Mouse (Mus musculus): ENCODE measurements at regions not wholly inside any gene's neighbourhood (a gene's known extent, or its start where the extent isn't known, plus 50 kb on each side); places are given as distances from the start of the nearest gene placed in this dataset.

DNA sequence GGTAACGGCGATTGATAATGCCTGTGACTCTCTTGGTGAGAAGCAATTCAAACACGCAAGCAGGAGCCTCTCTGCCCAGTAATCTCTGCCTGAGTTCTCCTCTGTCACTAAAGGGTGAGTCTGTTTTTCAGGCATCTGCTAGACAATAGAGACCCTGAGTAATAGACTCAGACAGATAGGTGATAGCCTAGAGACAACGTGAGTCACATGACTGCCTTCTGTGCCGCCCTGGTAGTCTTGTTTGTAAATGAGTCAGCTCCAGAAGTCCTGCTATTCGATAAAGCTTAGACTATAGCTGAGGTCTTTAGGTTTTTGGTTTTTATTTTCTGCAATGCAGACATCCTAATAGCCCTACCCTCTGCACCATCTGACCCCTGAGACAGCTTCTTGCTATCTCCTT is 126.9 kb downstream of the Gm9376 start:
- 69% methylated on average over 6 of the region's 6 CpGs for WGBS (ENCODE audit: insufficient replicate concordance)
- Histone ChIP-seq H3K9me3 (replicated peaks; ENCODE audit: control insufficient read depth, low read length) (no peaks in the 10 kb centered on the region), H3K9ac (ENCODE audit: low read depth, low read length) (no peak overlapping the region), H3K27ac (ENCODE audit: low read length) (no peak overlapping the region), H3K4me1 (ENCODE audit: control insufficient read depth, low read depth, low read length) (no peaks in the 10 kb centered on the region), H3K36me3 (ENCODE audit: control insufficient read depth, insufficient read depth) (no peaks in the 10 kb centered on the region), H3K4me2 (ENCODE audit: low read depth, low read length) (no peak overlapping the region), H3K27me3 (ENCODE audit: control insufficient read depth, insufficient read depth, low read depth, low read length) (no peaks in the 10 kb centered on the region), H3K4me3 (ENCODE audit: low read depth, low read length) (no peak overlapping the region)
- ATAC-seq (ENCODE audit: low read depth), result no peak

DNA sequence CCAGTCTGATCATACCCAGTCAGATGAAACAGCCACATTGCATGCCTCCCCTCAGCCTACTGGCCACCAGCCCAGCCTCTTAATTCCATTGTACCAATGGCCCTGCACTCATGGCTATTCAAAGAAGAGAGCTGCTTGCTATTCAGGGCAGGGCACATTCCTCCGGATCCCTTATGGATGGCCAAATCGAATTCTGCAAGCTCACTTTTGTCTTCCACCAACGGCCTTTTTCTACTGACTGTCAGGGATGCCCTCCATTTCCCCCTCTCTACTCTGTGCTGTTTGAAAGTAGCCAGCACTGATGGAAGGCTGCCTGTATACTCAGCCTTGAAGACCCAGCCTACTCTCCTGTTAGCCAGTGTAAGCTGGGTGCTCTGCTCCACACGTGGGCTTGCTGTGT is 147.5 kb downstream of the Gm9376 start:
- H3K36me3 ChIP-seq (ENCODE audit: control insufficient read depth, insufficient read depth), result no peaks in the 10 kb centered on the region
- no peaks in the 10 kb centered on the region for H3K4me1 ChIP-seq (ENCODE audit: control insufficient read depth, low read depth, low read length)
- 62% methylated on average over 4 of the region's 4 CpGs for WGBS (ENCODE audit: insufficient replicate concordance)
- no peak overlapping the region for H3K9ac ChIP-seq (ENCODE audit: low read depth, low read length)
- H3K4me2 ChIP-seq (ENCODE audit: low read depth, low read length), result no peak overlapping the region
- H3K27ac ChIP-seq (ENCODE audit: low read length), result no peak overlapping the region
- no peak for ATAC-seq (ENCODE audit: low read depth)
- H3K9me3 ChIP-seq (replicated peaks; ENCODE audit: control insufficient read depth, low read length), result no peaks in the 10 kb centered on the region
- H3K27me3 ChIP-seq (ENCODE audit: control insufficient read depth, insufficient read depth, low read depth, low read length), result no peaks in the 10 kb centered on the region
- no peak overlapping the region for H3K4me3 ChIP-seq (ENCODE audit: low read depth, low read length)

DNA sequence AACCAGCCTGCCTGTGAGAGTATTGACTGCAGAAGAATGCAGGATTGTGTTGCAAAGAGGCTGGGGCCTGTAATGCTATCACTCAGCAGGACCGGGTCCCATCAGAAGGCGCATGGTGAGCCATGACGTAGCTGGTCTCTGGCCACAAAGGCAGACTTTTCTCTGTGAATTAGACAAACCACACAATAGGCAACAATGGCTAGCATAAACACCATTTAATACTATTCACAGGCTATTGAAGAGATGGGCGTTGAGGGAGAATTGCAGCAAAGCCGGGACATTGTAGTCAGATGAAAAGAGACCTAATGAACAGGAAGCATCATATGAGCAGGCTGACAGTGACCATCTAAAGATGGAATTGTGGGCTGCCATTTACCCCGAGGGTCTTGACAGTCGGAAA is 149.4 kb downstream of the Gm9376 start:
- H3K9me3 ChIP-seq (replicated peaks; ENCODE audit: control insufficient read depth, low read length), result no peaks in the 10 kb centered on the region
- H3K4me2 ChIP-seq (ENCODE audit: low read depth, low read length), result no peak overlapping the region
- WGBS (ENCODE audit: insufficient replicate concordance), result 64% methylated on average over 7 of the region's 7 CpGs

DNA sequence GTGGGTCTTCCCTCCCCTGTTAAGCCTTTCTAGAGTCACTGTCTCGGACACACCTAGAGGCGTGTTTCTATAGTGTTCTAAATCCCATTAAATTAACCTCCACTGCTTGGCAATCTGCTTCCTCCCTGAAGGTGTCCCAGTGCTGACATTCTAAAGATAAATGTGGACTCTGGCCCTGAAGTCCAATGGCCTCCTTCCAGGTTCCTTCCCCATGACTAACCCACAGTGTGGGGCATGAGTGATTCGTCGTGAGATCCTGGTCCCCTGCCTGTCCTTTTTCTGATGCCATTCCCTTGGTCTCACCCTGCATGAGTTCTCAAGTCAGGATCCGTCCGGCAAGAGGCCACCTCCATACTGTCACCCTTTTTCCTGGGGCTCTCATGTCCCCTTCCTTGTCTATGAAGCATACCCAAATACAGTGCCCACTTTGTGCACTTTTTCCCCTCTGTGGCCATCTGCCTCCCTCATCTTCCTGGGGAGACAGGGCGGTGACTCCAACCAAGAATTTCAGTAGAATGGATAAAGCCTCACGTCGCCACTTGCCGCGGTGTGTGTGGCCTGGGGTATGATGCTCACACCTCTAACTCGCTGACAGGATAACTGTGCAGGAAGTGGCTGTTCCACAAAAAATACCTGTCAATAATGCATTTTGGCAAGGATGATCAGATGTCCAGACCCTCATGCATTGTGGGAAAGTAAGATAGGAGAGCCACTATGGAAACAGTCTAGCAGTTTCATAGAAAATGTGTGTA is 152.9 kb downstream of the Gm9376 start:
- WGBS (ENCODE audit: insufficient replicate concordance), result 74% methylated on average over 12 of the region's 12 CpGs
- Histone ChIP-seq H3K36me3 (ENCODE audit: control insufficient read depth, insufficient read depth) (no peaks in the 10 kb centered on the region), H3K4me2 (ENCODE audit: low read depth, low read length) (no peak overlapping the region), H3K4me3 (ENCODE audit: low read depth, low read length) (no peak overlapping the region), H3K9ac (ENCODE audit: low read depth, low read length) (no peak overlapping the region), H3K4me1 (ENCODE audit: control insufficient read depth, low read depth, low read length) (no peaks in the 10 kb centered on the region), H3K9me3 (replicated peaks; ENCODE audit: control insufficient read depth, low read length) (no peaks in the 10 kb centered on the region), H3K27ac (ENCODE audit: low read length) (no peak overlapping the region), H3K27me3 (ENCODE audit: control insufficient read depth, insufficient read depth, low read depth, low read length) (no peaks in the 10 kb centered on the region)
- ATAC-seq (ENCODE audit: low read depth), result no peak

More for the DNA sequence above, 149.4 kb downstream of the Gm9376 start:
- Histone ChIP-seq H3K36me3 (ENCODE audit: control insufficient read depth, insufficient read depth) (no peaks in the 10 kb centered on the region), H3K27me3 (ENCODE audit: control insufficient read depth, insufficient read depth, low read depth, low read length) (no peaks in the 10 kb centered on the region), H3K4me3 (ENCODE audit: low read depth, low read length) (no peak overlapping the region), H3K4me1 (ENCODE audit: control insufficient read depth, low read depth, low read length) (no peaks in the 10 kb centered on the region), H3K9ac (ENCODE audit: low read depth, low read length) (no peak overlapping the region), H3K27ac (ENCODE audit: low read length) (no peak overlapping the region)
- no peak for ATAC-seq (ENCODE audit: low read depth)

DNA sequence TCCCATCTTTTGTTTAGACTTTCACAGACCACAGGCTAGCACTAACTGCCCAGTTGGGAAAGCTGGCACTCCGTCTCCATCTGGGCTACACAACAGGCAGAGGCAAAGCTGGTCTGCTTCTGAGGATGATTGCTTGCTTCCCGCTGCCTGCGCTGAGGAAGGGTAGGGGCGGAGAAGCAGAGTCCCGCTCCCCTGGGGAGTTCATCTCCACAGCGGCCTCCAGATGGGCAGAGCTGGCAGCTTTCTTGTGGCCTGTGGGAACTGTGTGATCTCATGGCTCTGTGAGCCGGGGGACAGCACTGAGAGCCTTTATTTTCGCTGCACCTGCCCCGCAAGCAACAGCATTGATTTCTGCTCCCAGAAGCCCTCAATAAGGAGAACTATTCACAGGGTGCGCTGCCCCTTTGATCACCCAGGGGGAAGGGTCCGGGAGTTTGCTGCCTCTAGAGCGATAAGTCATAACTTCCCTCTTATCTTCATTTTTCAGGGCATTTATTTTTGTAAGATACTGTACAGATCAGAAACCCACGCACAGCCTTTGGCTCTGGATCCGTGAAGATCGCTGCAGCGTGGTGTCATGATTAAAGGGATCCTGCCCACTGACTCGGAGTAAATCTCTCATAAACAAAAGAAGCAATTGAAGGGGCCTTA is 155.7 kb downstream of the Gm9376 start:
- Histone ChIP-seq H3K4me3 (ENCODE audit: low read depth, low read length) (no peak overlapping the region), H3K4me1 (ENCODE audit: control insufficient read depth, low read depth, low read length) (no peaks in the 10 kb centered on the region), H3K36me3 (ENCODE audit: control insufficient read depth, insufficient read depth) (no peaks in the 10 kb centered on the region), H3K27ac (ENCODE audit: low read length) (no peak overlapping the region), H3K4me2 (ENCODE audit: low read depth, low read length) (no peak overlapping the region), H3K27me3 (ENCODE audit: control insufficient read depth, insufficient read depth, low read depth, low read length) (no peaks in the 10 kb centered on the region), H3K9ac (ENCODE audit: low read depth, low read length) (no peak overlapping the region), H3K9me3 (replicated peaks; ENCODE audit: control insufficient read depth, low read length) (no peaks in the 10 kb centered on the region)
- no peak for ATAC-seq (ENCODE audit: low read depth)
- 17% methylated on average over 17 of the region's 17 CpGs for WGBS (ENCODE audit: insufficient replicate concordance)

DNA sequence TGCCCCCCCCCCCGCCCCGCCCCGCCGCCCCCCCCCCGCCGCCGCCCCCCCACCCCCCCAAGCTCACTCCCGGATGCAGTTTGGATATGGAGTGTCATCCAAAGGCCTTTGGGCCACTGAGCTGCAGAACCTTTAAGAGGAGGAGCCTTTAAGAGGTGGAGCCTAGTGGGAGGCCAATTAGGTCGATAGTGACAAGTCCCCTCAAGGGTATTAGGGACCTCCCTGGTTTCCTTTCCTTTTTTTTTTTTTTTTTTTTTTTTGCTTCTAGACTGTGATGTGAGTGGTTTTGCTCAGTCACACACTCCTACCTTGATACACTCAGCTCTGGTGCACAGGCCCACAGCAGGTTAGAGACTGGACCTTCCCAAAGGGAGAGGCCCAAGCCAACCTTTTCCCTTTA is 156.5 kb downstream of the Gm9376 start:
- 14% methylated on average over 6 of the region's 9 CpGs for WGBS (ENCODE audit: insufficient replicate concordance)
- Histone ChIP-seq H3K9ac (ENCODE audit: low read depth, low read length) (no peak overlapping the region), H3K4me2 (ENCODE audit: low read depth, low read length) (no peak overlapping the region)

DNA sequence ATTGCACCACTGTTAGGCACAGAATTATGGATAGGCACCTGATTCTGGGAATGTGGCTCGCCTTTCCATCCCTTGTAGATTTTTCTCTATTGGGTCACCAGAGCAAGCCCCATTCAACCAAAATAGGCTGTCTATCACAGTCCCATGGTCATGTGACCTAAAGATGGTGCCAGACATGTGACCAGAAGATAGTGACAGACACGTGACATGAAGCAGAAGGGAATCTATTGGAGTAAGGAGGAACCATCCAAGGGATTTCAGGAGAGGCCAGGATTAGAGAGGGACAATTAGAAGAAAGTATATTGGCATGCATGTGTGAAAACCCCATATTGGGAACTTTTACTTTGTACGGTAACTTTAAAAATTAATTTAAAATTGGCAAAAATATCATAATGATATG is 159.8 kb downstream of the Gm9376 start:
- Histone ChIP-seq H3K9ac (ENCODE audit: low read depth, low read length) (no peak overlapping the region), H3K27me3 (ENCODE audit: control insufficient read depth, insufficient read depth, low read depth, low read length) (no peaks in the 10 kb centered on the region), H3K4me3 (ENCODE audit: low read depth, low read length) (no peak overlapping the region), H3K36me3 (ENCODE audit: control insufficient read depth, insufficient read depth) (no peaks in the 10 kb centered on the region), H3K9me3 (replicated peaks; ENCODE audit: control insufficient read depth, low read length) (no peaks in the 10 kb centered on the region), H3K27ac (ENCODE audit: low read length) (no peak overlapping the region), H3K4me1 (ENCODE audit: control insufficient read depth, low read depth, low read length) (no peaks in the 10 kb centered on the region), H3K4me2 (ENCODE audit: low read depth, low read length) (no peak overlapping the region)
- 71% methylated on average over 3 of the region's 3 CpGs for WGBS (ENCODE audit: insufficient replicate concordance)
- no peak for ATAC-seq (ENCODE audit: low read depth)

More for the DNA sequence above, 156.5 kb downstream of the Gm9376 start:
- Histone ChIP-seq H3K4me1 (ENCODE audit: control insufficient read depth, low read depth, low read length) (no peaks in the 10 kb centered on the region), H3K4me3 (ENCODE audit: low read depth, low read length) (no peak overlapping the region), H3K27me3 (ENCODE audit: control insufficient read depth, insufficient read depth, low read depth, low read length) (no peaks in the 10 kb centered on the region), H3K27ac (ENCODE audit: low read length) (no peak overlapping the region), H3K36me3 (ENCODE audit: control insufficient read depth, insufficient read depth) (no peaks in the 10 kb centered on the region), H3K9me3 (replicated peaks; ENCODE audit: control insufficient read depth, low read length) (no peaks in the 10 kb centered on the region)
- no peak for ATAC-seq (ENCODE audit: low read depth)

DNA sequence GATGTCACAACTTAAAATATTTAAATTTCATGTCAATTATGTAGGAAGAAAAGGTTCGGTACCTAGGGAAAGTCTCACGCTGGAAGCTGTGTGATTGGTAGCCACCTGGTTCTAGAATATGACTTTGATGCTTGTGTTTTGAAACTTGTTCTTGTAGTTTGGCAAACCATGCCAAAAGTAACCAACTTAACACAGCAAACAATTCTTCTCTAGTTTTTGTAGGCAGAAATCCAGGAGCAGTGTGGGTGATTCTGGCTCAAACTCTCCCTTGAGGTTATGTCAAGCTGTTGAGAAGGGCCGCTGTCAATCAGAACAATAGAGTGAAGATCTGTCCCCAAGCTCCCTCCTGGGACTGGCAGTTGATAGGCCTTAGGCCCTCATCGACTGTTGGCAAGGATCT is 163.5 kb downstream of the Gm9376 start:
- Histone ChIP-seq H3K27ac (ENCODE audit: low read length) (no peak overlapping the region), H3K4me2 (ENCODE audit: low read depth, low read length) (no peak overlapping the region), H3K4me3 (ENCODE audit: low read depth, low read length) (no peak overlapping the region), H3K9ac (ENCODE audit: low read depth, low read length) (no peak overlapping the region), H3K9me3 (replicated peaks; ENCODE audit: control insufficient read depth, low read length) (no peaks in the 10 kb centered on the region), H3K36me3 (ENCODE audit: control insufficient read depth, insufficient read depth) (no peaks in the 10 kb centered on the region), H3K27me3 (ENCODE audit: control insufficient read depth, insufficient read depth, low read depth, low read length) (peaks cover 8% of the 10 kb centered on the region), H3K4me1 (ENCODE audit: control insufficient read depth, low read depth, low read length) (no peaks in the 10 kb centered on the region)
- ATAC-seq (ENCODE audit: low read depth), result no peak
- WGBS (ENCODE audit: insufficient replicate concordance), result 68% methylated on average over 4 of the region's 4 CpGs

DNA sequence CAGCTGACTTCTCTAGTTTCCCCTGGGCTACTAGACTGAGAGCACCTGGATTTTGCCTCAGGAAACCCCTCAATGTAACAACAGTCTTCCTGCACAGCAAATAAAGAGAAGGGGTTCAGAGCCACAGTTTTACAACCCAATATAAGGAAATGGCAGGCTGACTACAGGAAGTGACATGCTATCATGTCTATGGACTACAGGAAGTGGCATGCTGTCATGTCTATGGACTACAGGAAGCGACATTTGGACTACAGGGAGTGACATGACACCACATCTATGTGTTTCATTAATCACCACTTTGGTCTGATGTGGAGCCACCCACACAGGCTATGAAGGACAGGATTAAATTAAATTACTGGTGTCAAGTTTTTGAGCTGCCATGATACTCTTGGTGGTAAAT is 164.0 kb downstream of the Gm9376 start:
- 55% methylated on average over 1 of the region's 1 CpGs for WGBS (ENCODE audit: insufficient replicate concordance)
- no peak for ATAC-seq (ENCODE audit: low read depth)
- H3K4me1 ChIP-seq (ENCODE audit: control insufficient read depth, low read depth, low read length), result no peaks in the 10 kb centered on the region
- H3K36me3 ChIP-seq (ENCODE audit: control insufficient read depth, insufficient read depth), result no peaks in the 10 kb centered on the region
- no peak overlapping the region for H3K4me2 ChIP-seq (ENCODE audit: low read depth, low read length)
- no peak overlapping the region for H3K4me3 ChIP-seq (ENCODE audit: low read depth, low read length)
- H3K27me3 ChIP-seq (ENCODE audit: control insufficient read depth, insufficient read depth, low read depth, low read length), result peaks cover 12% of the 10 kb centered on the region
- H3K27ac ChIP-seq (ENCODE audit: low read length), result no peak overlapping the region
- H3K9ac ChIP-seq (ENCODE audit: low read depth, low read length), result no peak overlapping the region
- H3K9me3 ChIP-seq (replicated peaks; ENCODE audit: control insufficient read depth, low read length), result no peaks in the 10 kb centered on the region
